Mouse (Mus musculus): Measurements from ENCODE around the gene Pik3r1.

GRCm38 (mm10) chr13:101741530-101742309 is 26.3 kb downstream of the Pik3r1 start:
- TF ChIP-seq CTCF (IDR thresholded peaks at IDR 0.05; ENCODE audit: low read depth) (no peak), EP300 (IDR thresholded peaks at IDR 0.05; ENCODE audit: low read depth) (no peak)

Data from liver, postnatal 0 days (tissue).